Mouse (Mus musculus) layer of hippocampus, postnatal 14 days (tissue): ENCODE results near the gene BC029722. TPM values are rescaled to one million over a fixed set of nuclear protein-coding genes. Genes with fewer than 3 reads are reported as not detected.
"Not testable (repeated sequence)": the region's sequence is repeated elsewhere in the genome, so short reads cannot be mapped to it uniquely, and the experiment has no call there.

Experiments
- DNase-seq, 2 experiments: peaks; one replicate each; pipeline ENCODE4 v3.0.0; 2021 to 2022; ENCODE audit warnings: low spot score in 2 of 2, mixed read lengths in 1 of 2
- long read RNA-seq, 2 experiments: library from polyadenylated mRNA; stranded (forward); transcript quantifications; one replicate each; pipeline ENCODE4 v2.0.0; 2021
- total RNA-seq, 2 experiments: library from RNA; stranded (reverse); gene quantifications; 2 replicates each; pipeline ENCODE4 v1.2.3; 2021

Gene BC029722
- total RNA-seq = 10 to 100 TPM; 43.8 to 45.6 TPM
- long read RNA-seq, experiment 1, partial matches to known transcripts = 0 of 6 reads
- long read RNA-seq, experiment 1, other reads (novel, unspliced or antisense) = 2 of 6 reads
- long read RNA-seq, experiment 2, partial matches to known transcripts = 0 of 9 reads
- long read RNA-seq, experiment 2, other reads (novel, unspliced or antisense) = 6 of 9 reads

GRCm38 (mm10) chr2:155819392-155819448 is at the start of gene BC029722:
Gene BC029722, minus strand, starts transcription at chr2:155819426.
- no peak for DNase-seq

GRCm38 (mm10) chr2:155868320-155868719 is 49.1 kb upstream of the BC029722 start:
- no peak for DNase-seq

- DNase-seq = no peak
Observed at GRCm38 (mm10) chr2:155863301-155863867, 44.2 kb upstream of the BC029722 start.

GRCm38 (mm10) chr2:155862573-155863300 is 43.5 kb upstream of the BC029722 start:
- DNase-seq = peak; percentile 28 to 65

- no peak for DNase-seq
Observed at GRCm38 (mm10) chr2:155861581-155861980, 42.4 kb upstream of the BC029722 start.

- DNase-seq = no peak
Observed at GRCm38 (mm10) chr2:155860102-155860501, 40.9 kb upstream of the BC029722 start.

GRCm38 (mm10) chr2:155852536-155852935 is 33.3 kb upstream of the BC029722 start:
- no peak for DNase-seq

- no peak for DNase-seq
Observed at GRCm38 (mm10) chr2:155850120-155850519, 30.9 kb upstream of the BC029722 start.

- no peak for DNase-seq
Observed at GRCm38 (mm10) chr2:155849464-155849863, 30.2 kb upstream of the BC029722 start.

- peak; percentile 74 to 84 for DNase-seq
Observed at GRCm38 (mm10) chr2:155848291-155848690, 29.1 kb upstream of the BC029722 start.

GRCm38 (mm10) chr2:155846930-155847329 is 27.7 kb upstream of the BC029722 start:
- DNase-seq = no peak

- no peak for DNase-seq
Observed at GRCm38 (mm10) chr2:155838961-155839360, 19.7 kb upstream of the BC029722 start.

GRCm38 (mm10) chr2:155837961-155838360 is 18.7 kb upstream of the BC029722 start:
- no peak for DNase-seq

- DNase-seq = no peak
Observed at GRCm38 (mm10) chr2:155834732-155835131, 15.5 kb upstream of the BC029722 start, which contains the start of gene Fam83c. Gene Fam83c, minus strand, starts transcription at chr2:155834854.

GRCm38 (mm10) chr2:155832087-155832486 is 12.9 kb upstream of the BC029722 start:
- not testable (repeated sequence) for DNase-seq

GRCm38 (mm10) chr2:155831302-155831701 is 12.1 kb upstream of the BC029722 start:
- DNase-seq = no peak

- no peak for DNase-seq
Observed at GRCm38 (mm10) chr2:155830841-155831240, 11.6 kb upstream of the BC029722 start.

GRCm38 (mm10) chr2:155826630-155827424 is 7.6 kb upstream of the BC029722 start, which contains the start of gene Eif6:
Gene Eif6, minus strand, starts transcription at chr2:155826925.
- peak; percentile 67 to 88 for DNase-seq

- DNase-seq = no peak
Observed at GRCm38 (mm10) chr2:155825904-155826629, 6.8 kb upstream of the BC029722 start.

- DNase-seq = no peak
Observed at GRCm38 (mm10) chr2:155823722-155824121, 4.5 kb upstream of the BC029722 start.

- DNase-seq = no peak
Observed at GRCm38 (mm10) chr2:155820779-155821178, 1.6 kb upstream of the BC029722 start.
